8 mouse cellular contexts compared by ENCODE assay signal in genomic region chr6:125312581-125313355, GRCm38 (mm10). TPM values are rescaled to one million over a fixed set of nuclear protein-coding genes. Genes with fewer than 3 reads are reported as not detected.
DNase-seq lines count a peak whose midpoint lies in the region; ATAC-seq and TF ChIP-seq lines count a peak whose summit lies in the region.

No protein-coding gene starts in this region.

- H3K4me2 ChIP-seq in heart, embryonic 15.5 days, result peak overlapping the region; percentile 76
- peak overlapping the region; percentile 77 for H3K4me2 ChIP-seq in liver, embryonic 11.5 days
- peak overlapping the region; percentile 51 for H3K4me2 ChIP-seq in neural tube, embryonic 15.5 days

- peak overlapping the region; percentile 77 for H3K9ac ChIP-seq in heart, embryonic 15.5 days
- peak overlapping the region; percentile 72 for H3K9ac ChIP-seq in liver, embryonic 11.5 days (ENCODE audit: low read depth, low read length)
- no peak overlapping the region for H3K9ac ChIP-seq in neural tube, embryonic 15.5 days (replicated peaks)

- H3K9me3 ChIP-seq in E14TG2a.4 (ENCODE audit: low read length), result no peaks in the 10 kb centered on the region
- H3K9me3 ChIP-seq in heart, embryonic 15.5 days (replicated peaks), result no peaks in the 10 kb centered on the region
- no peaks in the 10 kb centered on the region for H3K9me3 ChIP-seq in liver, embryonic 11.5 days (ENCODE audit: control insufficient read depth, low read length)
- H3K9me3 ChIP-seq in neural tube, embryonic 15.5 days (replicated peaks), result no peaks in the 10 kb centered on the region

- peak; percentile 36 for DNase-seq in Muller cell, postnatal 12 days (ENCODE audit: inconsistent ontology term)
- no peak for DNase-seq in liver, embryonic 11.5 days (ENCODE audit: low spot score)
- no peak for DNase-seq in gastrocnemius, postnatal 14 days
- DNase-seq in thymus, postnatal 25 days, result no peak
- DNase-seq in right cerebral cortex, postnatal 10 days (ENCODE audit: low spot score in 2 of 2), result no peak

- no peaks in the 10 kb centered on the region for H3K36me3 ChIP-seq in E14TG2a.4 (ENCODE audit: insufficient read depth, low read length)
- H3K36me3 ChIP-seq in heart, embryonic 15.5 days, result peaks cover 21% of the 10 kb centered on the region; the same call in 1 of the 2 replicates
- no peaks in the 10 kb centered on the region; the same call in none of the 2 replicates for H3K36me3 ChIP-seq in liver, embryonic 11.5 days (ENCODE audit: control insufficient read depth, insufficient read depth, low read length)
- H3K36me3 ChIP-seq in neural tube, embryonic 15.5 days, result no peaks in the 10 kb centered on the region

- peak overlapping the region; percentile 77 for H3K27ac ChIP-seq in heart, embryonic 15.5 days
- H3K27ac ChIP-seq in liver, embryonic 11.5 days (ENCODE audit: low read depth, low read length), result peak overlapping the region; percentile 62; the same call in 1 of the 2 replicates
- H3K27ac ChIP-seq in neural tube, embryonic 15.5 days (replicated peaks), result no peak overlapping the region

- H3K4me3 ChIP-seq in E14TG2a.4 (replicated peaks; ENCODE audit: low read length), result peak overlapping the region; percentile 75
- peak overlapping the region; percentile 64 for H3K4me3 ChIP-seq in heart, embryonic 15.5 days
- peak overlapping the region; percentile 60 for H3K4me3 ChIP-seq in liver, embryonic 11.5 days (ENCODE audit: low read depth, low read length)
- peak overlapping the region; percentile 36 for H3K4me3 ChIP-seq in neural tube, embryonic 15.5 days (replicated peaks)

- ATAC-seq in heart, embryonic 15.5 days (replicated peaks; ENCODE audit: insufficient number of reproducible peaks, insufficient read depth, low FRiP score, low read depth), result no peak
- no peak for ATAC-seq in liver, embryonic 11.5 days (replicated peaks; ENCODE audit: low FRiP score)
- ATAC-seq in neural tube, embryonic 15.5 days (ENCODE audit: low FRiP score), result no peak

- peaks cover 55% of the 10 kb centered on the region for H3K27me3 ChIP-seq in E14TG2a.4 (ENCODE audit: insufficient read depth, low read length)
- no peaks in the 10 kb centered on the region for H3K27me3 ChIP-seq in heart, embryonic 15.5 days
- no peaks in the 10 kb centered on the region for H3K27me3 ChIP-seq in liver, embryonic 11.5 days (replicated peaks; ENCODE audit: control insufficient read depth, insufficient read depth, low read length)
- H3K27me3 ChIP-seq in neural tube, embryonic 15.5 days (replicated peaks), result no peaks in the 10 kb centered on the region; the same call in 1 of the 2 replicates

- WGBS in heart, embryonic 15.5 days, result 42% methylated on average over 22 of the region's 22 CpGs
- 53% methylated on average over 22 of the region's 22 CpGs for WGBS in liver, embryonic 11.5 days
- WGBS in neural tube, embryonic 15.5 days, result 69% methylated on average over 22 of the region's 22 CpGs

- intact Hi-C loops in gastrocnemius, postnatal 14 days (cut with DNase I; ENCODE audit: low total_unique reads), result no loop called here

- no peak for TF ChIP-seq CTCF in E14TG2a.4 (conservative IDR thresholded peaks at IDR 0.05; ENCODE audit: low read length)

- H3K4me1 ChIP-seq in E14TG2a.4 (replicated peaks; ENCODE audit: low read depth, low read length), result peaks cover 31% of the 10 kb centered on the region
- peaks cover 39% of the 10 kb centered on the region for H3K4me1 ChIP-seq in heart, embryonic 15.5 days (replicated peaks)
- peaks cover 18% of the 10 kb centered on the region for H3K4me1 ChIP-seq in liver, embryonic 11.5 days (replicated peaks; ENCODE audit: control insufficient read depth, insufficient read depth, low read length)
- peaks cover 19% of the 10 kb centered on the region for H3K4me1 ChIP-seq in neural tube, embryonic 15.5 days

RNA-seq across cellular contexts. Expression of gene Ltbr, which starts 0.9 kb away (rescaled TPM):
- polyA plus RNA-seq in heart, embryonic 15.5 days (2015; fragmentation: Nextera tagmentation; extraction: Ambion mirVana), result 37.8 and 48.4 TPM in 2 replicates
- 30.1 and 34.7 TPM in 2 replicates for polyA plus RNA-seq in liver, embryonic 11.5 days (2014; fragmentation: Nextera tagmentation; extraction: Ambion mirVana)
- polyA plus RNA-seq in neural tube, embryonic 15.5 days (2015; fragmentation: Nextera tagmentation; extraction: Ambion mirVana), result 19.5 and 28.1 TPM in 2 replicates
- 10 to 100 TPM; 24.8 to 26.3 TPM for total RNA-seq in gastrocnemius, postnatal 14 days (2021)

RNA-seq across cellular contexts. Expression of gene Scnn1a, which starts 7.7 kb away (rescaled TPM):
- 0.81 and 2.8 TPM in 2 replicates for polyA plus RNA-seq in heart, embryonic 15.5 days (2015; fragmentation: Nextera tagmentation; extraction: Ambion mirVana)
- 0.55 and 0.74 TPM in 2 replicates for polyA plus RNA-seq in liver, embryonic 11.5 days (2014; fragmentation: Nextera tagmentation; extraction: Ambion mirVana)
- polyA plus RNA-seq in neural tube, embryonic 15.5 days (2015; fragmentation: Nextera tagmentation; extraction: Ambion mirVana), result 0.44 and 2.6 TPM in 2 replicates
- under 1 TPM; 0.22 to 0.27 TPM for total RNA-seq in gastrocnemius, postnatal 14 days (2021)

RNA-seq across cellular contexts. Expression of gene Tuba3a, which starts 26.9 kb away (rescaled TPM):
- polyA plus RNA-seq in heart, embryonic 15.5 days (2015; fragmentation: Nextera tagmentation; extraction: Ambion mirVana), result 0.11 TPM in 1 of 2 replicates, not detected in the other
- polyA plus RNA-seq in liver, embryonic 11.5 days (2014; fragmentation: Nextera tagmentation; extraction: Ambion mirVana), result 0.12 TPM in 1 of 2 replicates, not detected in the other
- not detected in 2 replicates for polyA plus RNA-seq in neural tube, embryonic 15.5 days (2015; fragmentation: Nextera tagmentation; extraction: Ambion mirVana)
- total RNA-seq in gastrocnemius, postnatal 14 days (2021), result not detected

RNA-seq across cellular contexts. Expression of gene Tnfrsf1a, which starts 36.4 kb away (rescaled TPM):
- 42.8 and 56.4 TPM in 2 replicates for polyA plus RNA-seq in heart, embryonic 15.5 days (2015; fragmentation: Nextera tagmentation; extraction: Ambion mirVana)
- 37.0 and 38.0 TPM in 2 replicates for polyA plus RNA-seq in liver, embryonic 11.5 days (2014; fragmentation: Nextera tagmentation; extraction: Ambion mirVana)
- polyA plus RNA-seq in neural tube, embryonic 15.5 days (2015; fragmentation: Nextera tagmentation; extraction: Ambion mirVana), result 13.6 and 28.4 TPM in 2 replicates
- 10 to 100 TPM; 42.1 to 42.3 TPM for total RNA-seq in gastrocnemius, postnatal 14 days (2021)
